Mouse (Mus musculus): ENCODE results near the gene Chdh. TPM values are rescaled to one million over a fixed set of nuclear protein-coding genes. Genes with fewer than 3 reads are reported as not detected.

Gene Chdh
- polyA plus RNA-seq, 1 experiment from 2014 or later: not detected

DNA sequence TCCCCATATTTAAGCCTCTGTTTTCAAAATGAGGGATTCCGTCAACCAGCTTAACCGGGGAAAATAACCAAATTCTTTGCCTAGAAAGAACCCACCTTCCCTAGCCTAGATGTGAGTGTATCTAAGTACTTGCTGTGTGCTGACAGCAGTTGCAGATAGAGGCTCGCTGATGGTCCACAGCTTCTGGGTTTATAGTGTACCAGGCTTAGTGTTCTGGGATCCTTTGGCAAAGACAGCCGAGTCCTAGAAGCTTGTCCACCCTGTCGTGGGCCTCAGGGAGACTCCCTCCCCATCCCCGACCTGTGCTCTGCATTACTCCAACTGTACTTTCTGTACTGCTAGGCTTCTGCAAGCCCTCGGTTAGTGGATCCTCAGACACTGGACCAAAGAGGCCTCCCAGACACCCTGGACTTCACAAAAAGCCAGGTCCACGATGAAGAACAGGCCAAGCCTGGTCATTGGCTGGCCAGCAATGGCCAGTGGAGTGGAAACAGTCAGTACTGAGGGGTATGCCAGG lies 36.9 kb downstream of the Chdh start:
- no peaks in the 10 kb centered on the region for H3K36me3 ChIP-seq (replicated peaks)
- H3K4me1 ChIP-seq: no peaks in the 10 kb centered on the region
- H3K4me3 ChIP-seq: no peak overlapping the region
- no peaks in the 10 kb centered on the region for H3K9me3 ChIP-seq
- 87% methylated on average over 8 of the region's 8 CpGs for WGBS
- no peak for DNase-seq (ENCODE audit: extremely low spot score, low spot score)
- no peaks in the 10 kb centered on the region for H3K27me3 ChIP-seq (ENCODE audit: poor library complexity, severe bottlenecking)
- no peak overlapping the region for H3K27ac ChIP-seq

DNA sequence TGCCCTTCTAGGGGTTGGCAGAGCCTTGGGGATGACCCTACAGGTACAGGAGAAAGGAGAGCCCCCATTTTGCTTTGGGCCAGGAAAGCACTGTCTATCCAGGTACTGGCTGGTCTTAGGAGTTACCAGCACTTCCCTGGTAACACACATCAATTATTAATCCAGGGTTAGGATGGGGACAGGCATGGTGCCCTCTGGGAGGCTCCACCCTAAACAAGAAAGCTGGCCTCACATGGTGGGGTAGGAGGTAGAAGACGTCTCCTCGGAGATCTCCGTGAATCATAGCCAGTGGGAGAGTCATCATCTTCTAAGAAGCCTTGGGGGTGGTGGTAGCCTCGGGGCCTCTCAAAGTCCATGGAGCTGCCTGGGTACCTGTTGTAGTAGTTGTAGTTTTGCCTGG lies 38.2 kb downstream of the Chdh start:
- DNase-seq (ENCODE audit: extremely low spot score, low spot score): no peak
- Histone ChIP-seq H3K9me3 (no peaks in the 10 kb centered on the region), H3K36me3 (replicated peaks) (no peaks in the 10 kb centered on the region), H3K27me3 (ENCODE audit: poor library complexity, severe bottlenecking) (no peaks in the 10 kb centered on the region), H3K4me3 (no peak overlapping the region), H3K27ac (no peak overlapping the region), H3K4me1 (no peaks in the 10 kb centered on the region)
- 89% methylated on average over 4 of the region's 4 CpGs for WGBS

DNA sequence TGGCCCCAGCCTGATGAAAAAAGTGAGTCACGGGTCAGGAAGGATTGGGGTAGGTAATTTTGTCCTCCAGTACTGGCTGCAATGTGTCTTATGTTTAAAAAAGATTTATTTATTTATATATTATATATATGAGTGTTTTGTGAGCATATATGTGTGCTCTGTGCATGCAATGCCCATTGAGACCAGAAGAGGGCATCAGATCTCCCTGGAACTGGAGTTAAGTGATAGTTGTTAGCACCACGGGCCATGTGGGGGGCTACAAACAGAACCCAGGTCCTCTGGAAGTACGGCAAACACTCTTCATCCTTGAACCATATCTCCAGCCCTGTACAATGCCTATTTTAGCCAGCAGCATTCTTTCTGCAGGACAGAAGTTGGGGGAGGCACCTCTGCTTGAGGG lies 39.2 kb downstream of the Chdh start:
- Histone ChIP-seq H3K36me3 (replicated peaks) (no peaks in the 10 kb centered on the region), H3K27ac (no peak overlapping the region), H3K4me1 (no peaks in the 10 kb centered on the region), H3K27me3 (ENCODE audit: poor library complexity, severe bottlenecking) (no peaks in the 10 kb centered on the region), H3K4me3 (no peak overlapping the region), H3K9me3 (no peaks in the 10 kb centered on the region)
- no peak for DNase-seq (ENCODE audit: extremely low spot score, low spot score)
- WGBS: 80% methylated on average over 3 of the region's 3 CpGs

DNA sequence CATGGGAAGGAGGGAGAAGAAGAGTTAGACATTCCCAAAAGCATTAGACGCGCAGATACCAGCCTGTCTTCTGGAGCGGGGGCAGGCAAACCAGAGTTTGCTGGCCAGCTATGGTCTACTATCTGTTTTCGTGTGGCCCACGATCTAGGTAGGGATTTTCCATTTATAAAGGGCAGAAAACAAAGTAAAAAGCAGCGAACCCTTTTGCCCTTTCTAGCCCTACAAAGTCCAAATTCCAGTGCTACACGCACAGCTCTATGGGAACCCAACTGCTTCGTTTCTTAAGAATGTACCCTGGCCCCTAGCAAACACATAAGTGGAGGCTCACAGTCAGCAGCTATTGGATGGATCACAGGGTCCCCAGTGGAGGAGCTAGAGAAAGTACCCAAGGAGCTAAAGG lies 41.5 kb downstream of the Chdh start:
- DNase-seq (ENCODE audit: extremely low spot score, low spot score): no peak
- H3K27ac ChIP-seq: no peak overlapping the region
- H3K9me3 ChIP-seq: no peaks in the 10 kb centered on the region
- 89% methylated on average over 8 of the region's 8 CpGs for WGBS
- no peak overlapping the region for H3K4me3 ChIP-seq
- no peaks in the 10 kb centered on the region for H3K27me3 ChIP-seq (ENCODE audit: poor library complexity, severe bottlenecking)
- H3K36me3 ChIP-seq (replicated peaks): no peaks in the 10 kb centered on the region
- no peaks in the 10 kb centered on the region for H3K4me1 ChIP-seq

DNA sequence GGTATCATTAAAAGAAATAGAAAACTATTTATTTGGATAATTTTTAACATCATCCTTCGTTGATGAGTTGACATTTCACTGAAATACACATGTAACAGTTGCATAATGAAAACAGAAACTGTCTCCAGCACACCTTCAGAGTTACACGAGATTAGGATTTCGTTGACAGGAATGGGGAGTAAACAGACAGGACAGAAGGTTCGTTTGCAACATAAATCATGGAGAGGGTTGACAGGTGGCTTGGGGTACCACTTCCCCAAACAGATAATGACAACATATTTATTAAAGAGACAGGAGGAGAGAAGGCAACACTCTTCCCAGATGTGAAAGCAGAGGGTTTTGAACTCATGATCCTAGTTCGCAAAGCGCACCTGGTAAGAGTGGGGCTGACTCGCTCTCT lies 46.1 kb downstream of the Chdh start:
- Histone ChIP-seq H3K4me3 (no peak overlapping the region), H3K9me3 (no peaks in the 10 kb centered on the region), H3K4me1 (peaks cover 9% of the 10 kb centered on the region), H3K36me3 (replicated peaks) (no peaks in the 10 kb centered on the region), H3K27me3 (ENCODE audit: poor library complexity, severe bottlenecking) (no peaks in the 10 kb centered on the region), H3K27ac (no peak overlapping the region)
- no peak for DNase-seq (ENCODE audit: extremely low spot score, low spot score)
- 87% methylated on average over 7 of the region's 7 CpGs for WGBS

DNA sequence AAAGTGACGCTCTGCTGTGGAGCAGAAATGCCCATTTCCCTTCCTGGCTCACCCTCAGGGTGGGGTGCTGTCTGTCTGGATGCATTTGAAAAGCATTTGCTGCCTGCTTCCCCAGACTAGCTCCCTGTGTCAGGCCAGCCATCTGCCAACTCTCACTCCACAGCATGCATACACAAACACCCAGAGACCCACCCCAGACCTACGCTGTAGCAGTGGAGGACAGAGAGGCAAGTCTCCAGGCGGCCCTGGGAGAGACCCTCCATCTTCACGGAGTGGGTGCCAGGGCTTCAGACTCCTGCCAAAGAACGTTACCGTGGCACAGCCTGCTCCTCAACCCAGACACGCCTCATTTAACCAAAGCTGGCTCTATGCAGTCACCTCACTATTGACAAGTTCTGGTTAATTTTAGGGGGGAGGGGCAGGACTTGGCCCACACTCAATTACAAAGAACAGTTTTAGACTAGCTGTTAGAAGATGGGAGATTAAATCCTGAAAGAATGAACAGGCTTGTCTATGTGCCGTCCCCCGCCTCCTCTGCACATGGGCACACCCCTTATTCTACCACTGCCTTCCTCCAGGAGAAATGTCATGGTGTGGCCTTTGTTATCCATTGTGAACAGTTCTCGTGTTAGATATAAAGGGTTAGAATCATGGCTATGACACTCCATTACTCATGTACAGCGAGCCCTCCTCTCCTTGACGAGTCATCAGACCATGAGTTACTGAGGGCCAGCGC lies 47.4 kb downstream of the Chdh start:
- Histone ChIP-seq H3K27me3 (ENCODE audit: poor library complexity, severe bottlenecking) (no peaks in the 10 kb centered on the region), H3K4me1 (peaks cover 9% of the 10 kb centered on the region), H3K4me3 (no peak overlapping the region), H3K36me3 (replicated peaks) (no peaks in the 10 kb centered on the region), H3K9me3 (no peaks in the 10 kb centered on the region), H3K27ac (no peak overlapping the region)
- no peak for DNase-seq (ENCODE audit: extremely low spot score, low spot score)
- 77% methylated on average over 13 of the region's 13 CpGs for WGBS

DNA sequence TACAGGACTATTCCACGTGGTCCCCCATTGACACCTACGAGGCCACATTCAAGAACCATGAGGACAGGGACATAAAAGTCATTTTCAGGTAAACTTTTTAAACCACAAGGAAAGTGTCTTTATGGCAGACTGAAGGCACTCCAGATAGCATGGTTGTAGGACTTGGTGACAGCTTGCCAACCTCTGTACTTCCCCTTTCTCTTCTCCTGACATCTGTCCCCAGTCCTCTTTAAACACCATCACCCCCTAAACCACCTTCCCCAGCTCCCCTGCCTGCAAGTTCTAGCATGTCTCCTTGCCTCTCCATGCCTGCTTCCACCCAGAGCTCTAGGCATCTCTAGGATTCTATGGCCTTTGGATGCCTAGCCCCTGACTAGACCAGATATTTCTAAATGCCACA lies 56.0 kb downstream of the Chdh start:
- no peaks in the 10 kb centered on the region for H3K4me1 ChIP-seq
- DNase-seq (ENCODE audit: extremely low spot score, low spot score): no peak
- H3K27ac ChIP-seq: no peak overlapping the region
- H3K36me3 ChIP-seq (replicated peaks): no peaks in the 10 kb centered on the region
- H3K4me3 ChIP-seq: no peak overlapping the region
- H3K9me3 ChIP-seq: no peaks in the 10 kb centered on the region
- no peaks in the 10 kb centered on the region for H3K27me3 ChIP-seq (ENCODE audit: poor library complexity, severe bottlenecking)
- WGBS: 85% methylated on average over 2 of the region's 2 CpGs

DNA sequence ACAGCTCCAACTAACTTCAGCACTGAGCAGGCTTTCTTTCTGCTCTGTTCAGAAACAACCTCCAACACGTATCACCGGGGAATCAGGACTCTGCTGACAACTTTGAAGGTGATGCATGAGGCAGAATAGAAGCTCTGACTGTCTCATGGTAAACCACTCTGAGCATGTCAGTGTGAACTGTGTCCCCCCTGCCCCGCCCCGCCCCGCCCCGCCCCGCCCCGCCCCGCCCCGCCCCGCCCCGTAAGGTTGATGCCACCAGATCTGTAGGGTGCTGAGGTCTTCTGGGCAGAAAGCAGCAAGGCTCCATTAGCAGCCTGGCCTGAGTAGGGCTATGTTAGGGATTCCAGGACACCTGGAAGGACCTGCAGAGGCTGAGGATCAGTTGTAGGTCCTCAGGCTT lies 57.9 kb downstream of the Chdh start:
- Histone ChIP-seq H3K4me3 (no peak overlapping the region), H3K9me3 (no peaks in the 10 kb centered on the region)

DNA sequence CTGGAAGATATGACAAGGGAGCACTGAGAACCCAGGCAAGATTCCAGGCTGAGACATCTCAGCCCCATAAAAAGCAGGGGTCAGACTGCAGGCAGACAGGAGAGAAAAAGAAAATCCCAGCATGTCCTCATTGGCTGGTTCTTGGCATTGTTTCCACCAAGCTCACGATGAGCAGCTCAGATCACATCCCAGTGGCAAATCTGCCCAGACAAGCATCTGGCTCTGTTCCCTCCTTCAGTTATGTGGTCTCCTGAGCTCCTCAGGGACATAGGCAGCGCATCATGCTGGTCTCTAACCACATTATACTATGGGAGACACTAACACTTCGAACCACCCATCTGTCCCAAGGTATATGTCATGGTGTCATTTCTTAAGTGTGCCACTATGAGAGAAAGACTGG lies 59.7 kb downstream of the Chdh start:
- Histone ChIP-seq H3K36me3 (replicated peaks) (no peaks in the 10 kb centered on the region), H3K27me3 (ENCODE audit: poor library complexity, severe bottlenecking) (no peaks in the 10 kb centered on the region), H3K9me3 (no peaks in the 10 kb centered on the region), H3K4me3 (no peak overlapping the region), H3K4me1 (no peaks in the 10 kb centered on the region), H3K27ac (no peak overlapping the region)
- DNase-seq (ENCODE audit: extremely low spot score, low spot score): no peak
- WGBS: 84% methylated on average over 3 of the region's 3 CpGs

More for the DNA sequence above, 57.9 kb downstream of the Chdh start:
- H3K27me3 ChIP-seq (ENCODE audit: poor library complexity, severe bottlenecking): no peaks in the 10 kb centered on the region
- H3K4me1 ChIP-seq: no peaks in the 10 kb centered on the region
- no peaks in the 10 kb centered on the region for H3K36me3 ChIP-seq (replicated peaks)
- no peak overlapping the region for H3K27ac ChIP-seq
- 97% methylated on average over 12 of the region's 12 CpGs for WGBS
- no peak for DNase-seq (ENCODE audit: extremely low spot score, low spot score)

DNA sequence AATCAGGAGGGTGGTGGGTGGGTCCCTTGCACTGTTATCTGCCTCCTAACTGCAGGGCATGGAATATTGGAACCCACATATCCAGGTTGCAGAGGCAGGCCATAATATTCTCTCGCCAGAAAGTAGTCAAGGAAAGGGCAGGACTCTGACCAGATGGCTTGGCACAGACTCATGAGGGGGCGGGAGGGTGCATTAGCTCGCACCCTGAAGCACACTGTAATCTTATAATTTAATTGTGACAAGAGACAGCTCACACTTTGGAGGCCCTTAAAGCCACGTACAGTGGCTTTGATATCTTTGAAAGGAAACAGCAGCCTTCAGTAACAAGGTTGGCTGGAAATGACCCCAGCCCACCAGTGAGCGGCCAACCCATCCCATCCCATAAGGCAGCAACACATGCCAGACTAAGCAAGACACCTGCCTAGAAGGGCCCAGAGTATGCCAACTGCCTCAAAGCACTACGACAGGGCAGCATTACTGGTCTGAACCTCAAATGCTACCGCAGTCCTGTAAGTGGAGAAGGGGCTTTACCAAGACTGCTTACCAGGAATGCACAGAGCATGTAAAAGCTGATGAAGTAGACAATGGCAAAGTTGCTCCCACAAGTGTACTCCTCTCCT lies 66.6 kb downstream of the Chdh start:
- H3K27ac ChIP-seq: no peak overlapping the region
- 91% methylated on average over 7 of the region's 7 CpGs for WGBS
- H3K27me3 ChIP-seq (ENCODE audit: poor library complexity, severe bottlenecking): no peaks in the 10 kb centered on the region
- no peak overlapping the region for H3K4me3 ChIP-seq
- no peaks in the 10 kb centered on the region for H3K36me3 ChIP-seq (replicated peaks)
- no peak for DNase-seq (ENCODE audit: extremely low spot score, low spot score)
- no peaks in the 10 kb centered on the region for H3K4me1 ChIP-seq
- H3K9me3 ChIP-seq: no peaks in the 10 kb centered on the region

DNA sequence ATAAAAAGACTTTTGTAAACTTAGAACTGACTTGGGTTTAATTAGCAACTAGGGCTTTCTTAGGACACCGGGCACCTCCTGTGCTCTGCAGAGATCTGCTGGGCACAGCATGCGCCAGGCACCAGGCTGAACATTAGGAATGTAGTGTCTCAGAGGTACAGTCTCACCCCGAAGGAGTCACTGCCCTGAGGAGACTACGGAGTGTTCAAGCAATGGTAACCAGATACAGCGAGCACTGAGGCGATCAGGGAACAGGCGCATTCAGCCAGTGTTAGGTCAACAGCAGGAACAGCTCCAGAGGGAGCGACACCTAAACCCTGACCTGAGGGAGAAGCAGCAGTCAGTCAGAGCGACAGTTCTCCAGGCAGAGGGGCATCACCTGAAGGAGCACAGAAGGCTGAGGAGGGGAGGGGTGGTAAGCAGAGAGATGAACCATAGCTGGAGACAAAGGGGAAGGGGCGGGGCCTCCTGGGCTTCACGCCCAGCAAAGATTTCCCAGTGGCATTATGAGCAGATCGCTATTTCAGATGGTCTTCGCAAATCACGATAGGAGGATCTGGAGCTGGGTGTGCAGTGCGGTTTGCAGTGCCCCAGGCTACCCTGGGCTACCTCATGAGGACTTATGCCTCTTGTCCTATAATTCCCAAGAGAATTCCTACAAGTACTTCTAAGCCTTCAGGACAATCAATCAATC lies 69.4 kb downstream of the Chdh start:
- Histone ChIP-seq H3K27ac (no peak overlapping the region), H3K27me3 (ENCODE audit: poor library complexity, severe bottlenecking) (no peaks in the 10 kb centered on the region), H3K4me3 (no peak overlapping the region), H3K36me3 (replicated peaks) (no peaks in the 10 kb centered on the region), H3K4me1 (no peaks in the 10 kb centered on the region), H3K9me3 (no peaks in the 10 kb centered on the region)
- no peak for DNase-seq (ENCODE audit: extremely low spot score, low spot score)
- 89% methylated on average over 15 of the region's 15 CpGs for WGBS

DNA sequence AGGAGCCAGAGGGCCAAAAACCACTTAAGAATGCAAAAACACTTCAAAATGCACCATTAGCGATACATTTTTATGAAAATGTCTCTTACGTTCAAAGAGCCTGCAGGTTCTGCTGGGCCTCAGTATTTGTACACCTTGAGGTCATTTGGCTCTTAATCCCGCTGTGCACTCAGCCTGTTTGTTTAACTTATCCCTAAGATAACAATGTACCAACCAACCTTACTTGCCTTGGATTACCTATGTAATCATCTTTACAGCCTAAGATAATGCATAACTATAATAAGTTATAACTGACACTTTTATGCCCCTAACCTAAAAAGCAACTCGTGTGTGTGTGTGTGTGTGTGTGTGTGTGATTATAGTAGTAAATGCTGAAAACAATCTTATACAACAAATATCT lies 70.9 kb downstream of the Chdh start:
- Histone ChIP-seq H3K9me3 (no peaks in the 10 kb centered on the region), H3K36me3 (replicated peaks) (no peaks in the 10 kb centered on the region), H3K27me3 (ENCODE audit: poor library complexity, severe bottlenecking) (no peaks in the 10 kb centered on the region), H3K4me3 (no peak overlapping the region), H3K27ac (no peak overlapping the region), H3K4me1 (no peaks in the 10 kb centered on the region)
- WGBS: 85% methylated on average over 4 of the region's 4 CpGs
- no peak for DNase-seq (ENCODE audit: extremely low spot score, low spot score)

All from forebrain, embryonic 10.5 days (tissue).